ENCODE assay signal across 10 mouse cellular contexts in genomic region chr10:86457665-86458209, GRCm38 (mm10). TPM values are rescaled to one million over a fixed set of nuclear protein-coding genes. Genes with fewer than 3 reads are reported as not detected.
DNase-seq lines count a peak whose midpoint lies in the region; ATAC-seq and TF ChIP-seq lines count a peak whose summit lies in the region.
"Had no signal": no experiment of that assay in that cellular context is flagged by ENCODE, and none has a peak within 500 bp of the region (broad histone marks: within the 10 kb centered on the region; RNA-seq: fewer than 3 reads in every experiment).

No protein-coding gene starts in this region.

- H3K27ac ChIP-seq in forebrain, embryonic 11.5 days (ENCODE audit: low read depth, low read length), result no peak overlapping the region
- H3K27ac ChIP-seq in layer of hippocampus, adult 2 months, result peak overlapping the region; percentile 80
- peak overlapping the region; percentile 53; the same call in 1 of the 2 replicates for H3K27ac ChIP-seq in midbrain, embryonic 15.5 days
- H3K27ac ChIP-seq: limb, embryonic 13.5 days had no signal

- H3K4me2 ChIP-seq in forebrain, embryonic 11.5 days (ENCODE audit: low read depth, low read length, severe bottlenecking), result no peak overlapping the region
- H3K4me2 ChIP-seq in midbrain, embryonic 15.5 days, result no peak overlapping the region
- H3K4me2 ChIP-seq: limb, embryonic 13.5 days had no signal

- H3K36me3 ChIP-seq in forebrain, embryonic 11.5 days (ENCODE audit: control insufficient read depth, insufficient read depth, low read length), result no peaks in the 10 kb centered on the region
- H3K36me3 ChIP-seq in midbrain, embryonic 15.5 days (replicated peaks), result peaks cover 7% of the 10 kb centered on the region
- H3K36me3 ChIP-seq: limb, embryonic 13.5 days had no signal

- no peaks in the 10 kb centered on the region for H3K9me3 ChIP-seq in forebrain, embryonic 11.5 days (ENCODE audit: control insufficient read depth, low read length)
- H3K9me3 ChIP-seq in midbrain, embryonic 15.5 days, result no peaks in the 10 kb centered on the region
- H3K9me3 ChIP-seq: limb, embryonic 13.5 days had no signal

- no peaks in the 10 kb centered on the region for H3K27me3 ChIP-seq in forebrain, embryonic 11.5 days (ENCODE audit: control insufficient read depth, insufficient read depth, low read length)
- no peaks in the 10 kb centered on the region for H3K27me3 ChIP-seq in midbrain, embryonic 15.5 days (replicated peaks)
- H3K27me3 ChIP-seq: limb, embryonic 13.5 days had no signal

- ATAC-seq in forebrain, embryonic 11.5 days (replicated peaks; ENCODE audit: low FRiP score), result peak; percentile 61
- ATAC-seq in midbrain, embryonic 15.5 days (replicated peaks), result peak; percentile 72

- no peak overlapping the region for H3K9ac ChIP-seq in forebrain, embryonic 11.5 days (ENCODE audit: low read length)
- no peak overlapping the region for H3K9ac ChIP-seq in midbrain, embryonic 15.5 days
- H3K9ac ChIP-seq: limb, embryonic 13.5 days had no signal

- no peak overlapping the region for H3K4me3 ChIP-seq in forebrain, embryonic 11.5 days (ENCODE audit: low read depth, low read length)
- no peak overlapping the region for H3K4me3 ChIP-seq in layer of hippocampus, adult 2 months
- H3K4me3 ChIP-seq in midbrain, embryonic 15.5 days, result no peak overlapping the region
- H3K4me3 ChIP-seq: limb, embryonic 13.5 days had no signal

- H3K4me1 ChIP-seq in forebrain, embryonic 11.5 days (replicated peaks; ENCODE audit: control insufficient read depth, insufficient read depth, low read length), result peaks cover 3% of the 10 kb centered on the region; the same call in 1 of the 2 replicates
- peaks cover 7% of the 10 kb centered on the region; the same call in 1 of the 2 replicates for H3K4me1 ChIP-seq in midbrain, embryonic 15.5 days
- H3K4me1 ChIP-seq: limb, embryonic 13.5 days had no signal

- no peak for TF ChIP-seq CTCF in layer of hippocampus, adult 2 months (conservative IDR thresholded peaks at IDR 0.05)

- DNase-seq in cerebellum, postnatal 10 days, result peak; percentile 52 to 71
- DNase-seq in cerebellum, postnatal 25 days, result no peak
- peak; percentile 59 for DNase-seq in forebrain, embryonic 11.5 days (ENCODE audit: low spot score)
- peak; percentile 57 to 73 for DNase-seq in layer of hippocampus, adult 2 months (ENCODE audit: low spot score in 2 of 2)
- DNase-seq in adrenal gland, adult (ENCODE audit: inconsistent age in 2 of 2, low spot score in 1 of 2), result no peak
- no peak for DNase-seq in spleen, adult 18-20 months
- DNase-seq in cerebellum, postnatal 36 days, result no peak
- DNase-seq: thymus, postnatal 4 days had no signal

RNA-seq across cellular contexts. Expression of gene Syn3, which starts 41.0 kb away (rescaled TPM):
- polyA plus RNA-seq in forebrain, embryonic 11.5 days (2014; fragmentation: Nextera tagmentation; extraction: Ambion mirVana), result 6.9 and 7.1 TPM in 2 replicates
- 10 to 100 TPM; 21.1 to 22.2 TPM for total RNA-seq in layer of hippocampus, adult 2 months (2021)
- polyA plus RNA-seq in midbrain, embryonic 15.5 days (2015; fragmentation: Nextera tagmentation; extraction: Ambion mirVana), result 26.0 and 31.7 TPM in 2 replicates

Comparison
In these comparisons a context has a peak if more than half of its experiments do, and no peak if none do; other contexts are left out.
1. DNase-seq: peak in cerebellum, postnatal 10 days (2 of 2), forebrain, embryonic 11.5 days (single experiment) and layer of hippocampus, adult 2 months (2 of 2); none in cerebellum, postnatal 25 days (0 of 2), adrenal gland, adult (0 of 2), spleen, adult 18-20 months (0 of 2) and cerebellum, postnatal 36 days (0 of 2).